Mouse (Mus musculus) myocyte (in vitro differentiated cells): ENCODE data around the gene Uchl3.

Source experiments
- MYOG ChIP-seq, 3 experiments: IDR thresholded peaks; one replicate each; pipeline ENCODE4 v1.6.1; 2011; ENCODE audit warnings: control low read depth in 2 of 3, low read depth in 2 of 3, mild to moderate bottlenecking in 2 of 3; ENCODE audit not compliant: insufficient read length in 2 of 3, control insufficient read depth in 1 of 3, insufficient read depth in 1 of 3
- POLR2A ChIP-seq: IDR thresholded peaks from one replicate; pipeline ENCODE4 v1.6.1; 2011; ENCODE audit warnings: low read depth, mild to moderate bottlenecking, control low read depth, moderate library complexity; ENCODE audit not compliant: insufficient read length

DNA sequence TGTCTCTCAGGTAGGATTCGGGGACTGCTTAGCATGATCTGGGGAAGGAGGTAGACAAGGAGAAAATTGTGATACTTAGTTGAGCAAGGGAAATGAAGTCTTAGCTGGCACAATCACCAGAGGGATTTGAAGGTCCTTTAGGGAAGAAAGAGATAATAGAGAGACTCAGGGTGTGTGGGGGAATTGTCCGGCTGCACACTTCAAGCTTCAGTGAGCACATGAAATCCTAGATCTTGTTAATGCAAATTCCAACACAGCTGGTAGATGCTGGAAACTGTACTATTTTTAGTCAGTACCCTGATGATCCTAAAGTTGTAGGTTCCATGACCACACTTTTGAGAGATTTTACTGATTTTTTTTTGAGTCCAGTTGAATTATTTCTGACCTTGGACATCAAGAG, 60.6 kb downstream of the Uchl3 start:
- TF ChIP-seq MYOG (IDR thresholded peaks at IDR 0.05; ENCODE audit: control insufficient read depth in 1 of 3, insufficient read depth in 1 of 3, insufficient read length in 2 of 3, low read depth in 2 of 3): no peak
- TF ChIP-seq POLR2A: no peak
